Mouse (Mus musculus) forebrain, embryonic 15.5 days (tissue): ENCODE data around the gene Slc39a1. TPM values are rescaled to one million over a fixed set of nuclear protein-coding genes. Genes with fewer than 3 reads are reported as not detected.

ENCODE experiments used
- ATAC-seq: fragments of 200-750 bp; cut with Nextera tagmentation; replicated peaks from 2 replicates; pipeline ENCODE4 v1.8.0; 2017; ENCODE audit warnings: mild to moderate bottlenecking, moderate TSS enrichment, moderate library complexity
- H3K27ac ChIP-seq: fragments of 300-500 bp; sonication (generic); replicated peaks from 2 replicates; pipeline ENCODE4 v1.5.1; 2015; ENCODE audit warnings: mild to moderate bottlenecking, inconsistent platforms
- H3K27me3 ChIP-seq: fragments of 300-500 bp; sonication (generic); 2 replicates; pipeline ENCODE4 v1.6.1; 2015; ENCODE audit warnings: inconsistent platforms
- H3K36me3 ChIP-seq: fragments of 300-500 bp; sonication (generic); 2 replicates; pipeline ENCODE4 v1.6.1; 2015; ENCODE audit warnings: mild to moderate bottlenecking, inconsistent platforms
- H3K4me1 ChIP-seq: fragments of 300-500 bp; sonication (generic); 2 replicates; pipeline ENCODE4 v1.6.1; 2015; ENCODE audit warnings: inconsistent platforms
- H3K4me2 ChIP-seq: fragments of 300-500 bp; sonication (generic); replicated peaks from 2 replicates; pipeline ENCODE4 v1.6.1; 2015; ENCODE audit warnings: mild to moderate bottlenecking, inconsistent platforms
- H3K4me3 ChIP-seq: fragments of 300-500 bp; sonication (generic); 2 replicates; pipeline ENCODE4 v1.5.1; 2015; ENCODE audit warnings: mild to moderate bottlenecking, inconsistent platforms
- H3K9ac ChIP-seq: fragments of 300-500 bp; sonication (generic); replicated peaks from 2 replicates; pipeline ENCODE4 v1.6.1; 2015; ENCODE audit warnings: mild to moderate bottlenecking, inconsistent platforms
- H3K9me3 ChIP-seq: fragments of 300-500 bp; sonication (generic); 2 replicates; pipeline ENCODE4 v1.6.1; 2016; ENCODE audit warnings: inconsistent platforms
- WGBS: fragments of 180-500 bp; shearing (Covaris S2); methylation state at CpG from one replicate; pipeline ENCODE4 v1.1.7; 2015; ENCODE audit warnings: mixed read lengths; 5-methylcytosine and 5-hydroxymethylcytosine counted together
- polyA plus RNA-seq: library from polyadenylated mRNA; unstranded; fragments of >200 nt; fragmentation: Nextera tagmentation; extraction: Ambion mirVana; gene quantifications from 2 replicates; pipeline ENCODE4 v1.2.1, GENCODE M21; 2015

Gene Slc39a1
- polyA plus RNA-seq, 1 experiment from 2014 or later = 42.8 TPM

DNA sequence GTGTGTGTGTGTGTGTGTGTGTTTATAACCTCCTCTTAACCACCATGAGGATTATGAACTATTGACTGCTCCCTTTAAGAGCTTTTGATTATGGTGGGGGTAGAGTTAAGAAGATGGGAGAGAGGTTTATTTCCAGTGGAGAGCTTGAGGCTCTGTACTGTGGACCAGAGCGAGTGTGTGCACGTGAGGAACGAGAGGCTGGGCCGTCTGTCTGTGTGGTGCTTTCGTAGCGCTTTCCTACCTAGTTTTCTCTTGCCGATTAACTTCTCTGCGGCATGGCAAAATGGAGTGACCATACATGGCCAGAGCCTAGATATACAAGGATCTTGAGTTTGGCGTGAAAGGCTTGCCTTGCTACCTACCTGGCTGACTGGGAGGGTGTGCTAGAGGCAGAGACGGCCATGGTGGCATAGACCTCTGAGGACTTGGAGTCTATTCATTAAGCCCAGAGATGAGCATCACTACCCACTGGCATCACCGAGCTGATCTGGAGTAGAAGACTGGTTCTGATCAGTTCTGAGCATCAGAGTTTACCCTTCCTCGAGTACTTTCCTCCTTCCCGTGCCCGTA is 7.9 kb downstream of the Slc39a1 start:
- 0 out of 2 replicates have a peak overlapping the region, but pooled peaks have one; percentile 64 for H3K4me3 ChIP-seq
- ATAC-seq = no peak
- H3K4me2 ChIP-seq = no peak overlapping the region

DNA sequence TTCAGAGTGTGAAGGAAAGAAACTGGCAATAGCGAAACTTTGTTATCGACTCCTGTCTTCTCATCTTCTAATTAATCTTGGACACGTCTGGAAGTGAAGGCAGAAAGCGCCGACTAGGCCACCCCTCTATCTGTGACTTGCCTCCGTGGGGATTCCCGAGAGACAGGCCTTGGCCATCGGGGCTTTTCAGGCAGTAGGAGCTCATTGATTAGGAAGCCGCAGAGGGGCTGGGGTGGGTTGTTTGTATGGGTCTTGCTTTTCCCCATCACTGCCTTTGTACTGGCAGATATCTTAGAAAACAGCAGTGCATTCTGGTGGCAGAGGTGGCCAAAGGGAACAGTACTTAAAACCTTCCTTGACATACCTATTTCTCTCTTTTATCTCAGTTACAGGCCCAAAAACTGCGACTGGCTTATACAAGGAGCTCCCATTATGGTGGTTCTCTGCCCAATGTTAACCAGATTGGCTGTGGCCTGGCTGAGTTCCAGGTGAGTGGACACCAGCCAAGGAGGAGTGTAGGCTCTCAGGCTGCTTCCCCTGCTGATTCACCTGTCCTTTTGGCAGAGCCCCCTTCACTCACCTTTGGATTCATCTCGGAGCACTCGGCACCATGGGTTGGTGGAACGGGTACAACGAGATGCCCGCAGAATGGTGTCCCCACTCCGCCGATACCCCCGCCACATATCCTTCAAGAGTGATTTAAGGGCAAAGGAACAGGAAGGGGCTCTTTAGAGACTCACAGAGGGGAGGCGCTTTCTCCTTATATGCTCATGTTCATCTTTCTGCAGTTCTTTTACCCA is 9.0 kb downstream of the Slc39a1 start:
- Histone ChIP-seq H3K9me3 (no peaks in the 10 kb centered on the region), H3K4me2 (no peak overlapping the region), H3K4me3 (no peak overlapping the region), H3K27me3 (no peaks in the 10 kb centered on the region), H3K4me1 (peaks cover 19% of the 10 kb centered on the region), H3K9ac (no peak overlapping the region), H3K36me3 (peaks cover 37% of the 10 kb centered on the region), H3K27ac (no peak overlapping the region)
- no peak for ATAC-seq
- WGBS = 94% methylated on average over 19 of the region's 19 CpGs

More for the DNA sequence above, 7.9 kb downstream of the Slc39a1 start:
- no peaks in the 10 kb centered on the region for H3K27me3 ChIP-seq
- no peak overlapping the region for H3K9ac ChIP-seq
- peaks cover 19% of the 10 kb centered on the region for H3K4me1 ChIP-seq
- peaks cover 27% of the 10 kb centered on the region for H3K36me3 ChIP-seq
- H3K9me3 ChIP-seq = no peaks in the 10 kb centered on the region
- 95% methylated on average over 14 of the region's 14 CpGs for WGBS
- H3K27ac ChIP-seq = no peak overlapping the region

GRCm38 (mm10) chr3:90258521-90258920 is 10.5 kb downstream of the Slc39a1 start:
- WGBS = 91% methylated on average over 4 of the region's 4 CpGs
- Histone ChIP-seq H3K9ac (no peak overlapping the region), H3K36me3 (peaks cover 48% of the 10 kb centered on the region), H3K4me3 (no peak overlapping the region), H3K27me3 (no peaks in the 10 kb centered on the region), H3K4me2 (no peak overlapping the region), H3K27ac (no peak overlapping the region), H3K4me1 (peaks cover 19% of the 10 kb centered on the region), H3K9me3 (no peaks in the 10 kb centered on the region)
- ATAC-seq = no peak

DNA sequence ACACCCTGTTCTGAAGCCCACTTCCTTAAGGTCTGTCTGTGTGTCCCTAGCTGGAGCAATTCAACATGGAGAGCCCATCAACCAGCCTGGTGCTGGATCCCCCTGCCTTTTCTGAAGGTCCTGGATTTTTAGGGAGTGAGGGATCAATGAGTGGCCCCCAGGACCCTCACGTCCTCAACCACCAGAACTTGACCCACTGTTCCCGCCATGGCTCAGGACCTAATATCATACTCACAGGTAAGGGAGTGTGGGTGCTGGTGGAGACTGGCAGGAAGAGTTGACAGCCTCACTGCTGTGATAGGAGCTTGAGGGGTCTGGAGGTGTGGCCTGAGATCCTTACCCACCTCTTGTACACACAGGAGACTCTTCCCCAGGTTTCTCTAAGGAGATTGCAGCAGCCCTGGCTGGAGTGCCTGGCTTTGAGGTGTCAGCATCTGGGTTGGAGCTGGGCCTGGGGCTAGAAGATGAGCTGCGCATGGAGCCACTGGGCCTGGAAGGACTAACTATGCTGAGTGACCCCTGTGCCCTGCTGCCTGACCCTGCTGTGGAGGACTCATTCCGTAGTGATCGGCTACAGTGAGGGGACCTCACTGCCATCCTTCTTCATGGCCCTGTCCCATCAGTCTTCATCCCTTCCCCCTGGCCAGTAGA is 15.3 kb downstream of the Slc39a1 start:
- Histone ChIP-seq H3K9ac (no peak overlapping the region), H3K4me3 (no peak overlapping the region), H3K4me1 (peaks cover 12% of the 10 kb centered on the region; the same call in 1 of the 2 replicates), H3K9me3 (no peaks in the 10 kb centered on the region), H3K4me2 (no peak overlapping the region), H3K27me3 (no peaks in the 10 kb centered on the region), H3K36me3 (peaks cover 54% of the 10 kb centered on the region), H3K27ac (no peak overlapping the region)
- no peak for ATAC-seq
- WGBS = 93% methylated on average over 5 of the region's 5 CpGs

- peak overlapping the region; percentile 93 for H3K27ac ChIP-seq
- no peaks in the 10 kb centered on the region for H3K9me3 ChIP-seq
- 35% methylated on average over 10 of the region's 10 CpGs for WGBS
- no peak for ATAC-seq
- H3K4me3 ChIP-seq = peak overlapping the region; percentile 96
- peak overlapping the region; percentile 99 for H3K4me2 ChIP-seq
- H3K4me1 ChIP-seq = peaks cover 12% of the 10 kb centered on the region; the same call in 1 of the 2 replicates
- H3K9ac ChIP-seq = peak overlapping the region; percentile 89
- H3K36me3 ChIP-seq = peaks cover 42% of the 10 kb centered on the region
- H3K27me3 ChIP-seq = no peaks in the 10 kb centered on the region
These were observed 16.7 kb downstream of the Slc39a1 start for GRCm38 (mm10) chr3:90264687-90265033.

DNA sequence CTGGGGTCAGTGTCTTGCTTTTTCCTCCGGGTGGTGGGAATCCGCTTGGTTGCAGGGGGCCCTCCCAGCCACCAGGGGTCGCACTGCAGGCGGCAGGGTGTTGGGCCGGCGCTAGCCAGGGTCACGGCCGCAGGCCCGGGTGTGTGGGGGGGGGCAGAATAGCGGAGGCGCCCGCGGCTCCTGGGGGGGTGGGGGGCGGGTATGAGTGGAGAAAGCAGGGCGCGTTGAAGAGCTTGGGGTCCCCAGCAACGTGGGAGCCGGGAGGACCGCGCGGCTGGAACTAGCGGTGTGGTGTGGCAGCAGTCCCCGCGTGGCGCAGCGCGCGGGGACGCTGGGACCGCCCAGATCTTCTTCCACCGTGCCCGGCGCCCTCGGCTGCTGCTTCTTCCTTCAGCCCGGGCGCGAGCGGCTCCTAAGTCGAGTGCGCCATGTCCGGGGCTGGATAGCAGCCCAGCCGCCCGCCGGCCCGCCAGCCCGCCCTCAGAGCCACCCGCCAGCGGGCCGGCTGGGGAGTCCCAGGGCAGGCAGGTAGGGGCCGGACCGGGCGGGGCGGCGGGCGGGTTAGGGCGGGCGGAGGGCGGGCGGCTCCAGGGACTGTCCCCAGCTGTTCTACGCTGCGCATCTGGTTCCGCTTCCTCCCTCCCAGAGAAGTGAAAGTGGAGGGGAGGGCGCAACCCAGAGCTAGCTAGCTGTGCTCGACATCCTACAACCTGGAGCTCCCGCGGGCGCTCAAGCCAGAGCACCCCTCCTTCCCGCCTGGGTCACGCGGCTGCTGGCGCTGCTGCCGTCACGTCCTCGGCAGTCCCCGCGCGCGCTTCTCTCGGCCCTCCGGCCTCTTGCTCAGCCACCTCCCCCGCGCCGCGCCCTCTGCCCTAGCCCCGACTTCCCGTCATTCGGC is 17.3 kb downstream of the Slc39a1 start, which contains the start of gene Dennd4b:
Gene Dennd4b (plus strand): TSS at position 152 of the 898 bp plus-strand sequence.
- Histone ChIP-seq H3K4me1 (peaks cover 12% of the 10 kb centered on the region; the same call in 1 of the 2 replicates), H3K27ac (peak within 1 kb of the TSS; percentile 93), H3K4me2 (peak within 1 kb of the TSS; percentile 99), H3K36me3 (peaks cover 36% of the 10 kb centered on the region), H3K4me3 (peak within 1 kb of the TSS; percentile 96), H3K9ac (peak within 1 kb of the TSS; percentile 89), H3K27me3 (no peaks in the 10 kb centered on the region), H3K9me3 (no peaks in the 10 kb centered on the region)
- WGBS = under 1% methylated on average over 75 of the region's 87 CpGs
- ATAC-seq = peak; percentile 82

DNA sequence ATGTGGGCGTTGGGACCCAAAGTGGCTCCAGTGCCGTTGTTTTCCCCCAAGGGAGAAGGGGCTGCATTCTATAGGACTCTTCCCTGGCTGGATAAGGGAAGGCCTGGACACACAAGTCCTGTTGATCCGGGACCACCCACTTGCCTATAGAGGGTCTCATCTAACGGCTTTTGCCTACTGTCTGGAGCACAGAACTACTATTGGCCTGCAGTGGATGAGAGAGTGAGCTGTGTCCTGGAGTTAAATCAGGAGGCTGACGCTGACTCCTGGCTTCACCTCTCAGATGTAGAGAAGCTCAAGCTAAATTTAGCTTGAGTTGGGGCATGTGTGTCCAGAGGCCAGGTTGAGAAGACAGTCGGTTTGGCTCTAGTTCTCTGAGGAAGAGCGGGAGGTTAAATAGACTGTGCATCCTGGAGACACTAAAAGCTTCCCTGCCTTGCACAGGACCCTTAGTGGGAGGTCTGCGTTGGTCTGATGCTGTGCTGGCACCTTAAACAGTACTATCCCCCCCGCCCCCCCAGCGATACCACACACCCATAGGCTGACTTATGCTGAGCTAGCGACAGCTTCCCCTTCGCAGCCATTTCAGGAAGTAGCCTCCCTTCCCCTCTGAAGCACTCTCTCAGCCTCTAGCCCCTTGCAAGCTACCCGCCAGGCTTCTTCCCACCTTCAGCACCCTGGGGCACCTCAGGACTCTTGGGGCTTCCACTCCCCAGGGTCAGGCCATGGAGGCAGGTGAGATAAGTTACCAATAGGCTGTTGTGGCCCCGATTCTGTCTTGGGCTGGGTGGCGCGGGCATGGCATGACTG is 18.2 kb downstream of the Slc39a1 start:
- Histone ChIP-seq H3K4me2 (peak overlapping the region; percentile 99), H3K9me3 (no peaks in the 10 kb centered on the region), H3K4me3 (peak overlapping the region; percentile 96), H3K9ac (peak overlapping the region; percentile 89), H3K4me1 (peaks cover 12% of the 10 kb centered on the region; the same call in 1 of the 2 replicates), H3K36me3 (peaks cover 29% of the 10 kb centered on the region), H3K27ac (peak overlapping the region; percentile 93), H3K27me3 (no peaks in the 10 kb centered on the region)
- ATAC-seq = peak; percentile 51
- WGBS = 28% methylated on average over 16 of the region's 16 CpGs

DNA sequence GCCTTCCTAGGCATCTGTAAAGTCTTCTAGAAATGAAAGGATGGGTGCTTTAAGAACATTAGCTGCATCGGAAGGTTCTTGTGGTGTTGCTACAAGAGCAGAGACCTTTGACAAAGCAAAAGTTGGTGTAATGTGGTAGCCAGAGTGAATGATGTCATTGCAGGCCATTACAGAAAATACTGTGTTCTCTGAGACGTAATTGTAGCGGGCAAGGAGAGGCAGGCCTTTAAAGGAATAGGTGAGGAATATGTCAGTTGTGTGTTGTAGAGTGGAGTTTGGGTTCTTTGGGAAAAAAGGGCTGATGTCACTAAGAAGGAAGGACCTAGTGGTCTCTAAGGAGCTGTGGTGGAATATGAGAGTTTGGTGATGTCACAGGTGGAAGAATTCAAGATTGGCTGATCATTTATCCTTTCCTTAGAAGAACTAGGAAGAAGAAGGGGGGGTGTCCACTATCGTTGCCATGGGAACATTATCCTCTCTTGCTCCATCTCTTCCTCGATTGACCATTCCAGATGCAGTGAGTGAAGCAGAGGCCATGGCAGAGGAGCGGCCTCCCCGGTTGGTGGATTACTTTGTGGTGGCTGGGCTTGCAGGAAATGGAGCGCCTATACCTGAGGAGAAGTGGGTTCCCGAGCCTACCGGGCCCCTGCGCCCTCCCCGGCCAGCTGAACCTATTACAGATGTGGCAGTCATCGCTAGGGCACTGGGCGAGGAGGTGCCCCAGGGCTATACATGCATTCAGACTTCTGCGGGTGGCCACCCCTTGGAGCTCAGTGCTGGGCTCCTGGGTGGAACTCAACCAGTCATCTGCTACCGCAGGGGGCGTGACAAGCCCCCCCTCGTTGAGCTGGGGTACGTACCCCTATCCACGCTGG is 19.2 kb downstream of the Slc39a1 start:
- H3K4me1 ChIP-seq = peaks cover 12% of the 10 kb centered on the region; the same call in 1 of the 2 replicates
- no peak overlapping the region for H3K4me2 ChIP-seq
- no peak overlapping the region for H3K9ac ChIP-seq
- 89% methylated on average over 20 of the region's 20 CpGs for WGBS
- H3K9me3 ChIP-seq = no peaks in the 10 kb centered on the region
- H3K4me3 ChIP-seq = no peak overlapping the region
- H3K27me3 ChIP-seq = no peaks in the 10 kb centered on the region
- no peak for ATAC-seq
- no peak overlapping the region for H3K27ac ChIP-seq
- peaks cover 20% of the 10 kb centered on the region for H3K36me3 ChIP-seq

- peaks cover 14% of the 10 kb centered on the region for H3K36me3 ChIP-seq
- no peaks in the 10 kb centered on the region for H3K9me3 ChIP-seq
- no peak overlapping the region for H3K27ac ChIP-seq
- ATAC-seq = no peak
- 95% methylated on average over 11 of the region's 11 CpGs for WGBS
- H3K4me3 ChIP-seq = no peak overlapping the region
- peaks cover 12% of the 10 kb centered on the region; the same call in 1 of the 2 replicates for H3K4me1 ChIP-seq
- no peaks in the 10 kb centered on the region for H3K27me3 ChIP-seq
- H3K9ac ChIP-seq = no peak overlapping the region
- H3K4me2 ChIP-seq = no peak overlapping the region
These were observed 20.2 kb downstream of the Slc39a1 start for GRCm38 (mm10) chr3:90268190-90268589.

GRCm38 (mm10) chr3:90268971-90269370 is 21.0 kb downstream of the Slc39a1 start:
- Histone ChIP-seq H3K4me2 (no peak overlapping the region), H3K9ac (no peak overlapping the region), H3K4me3 (no peak overlapping the region), H3K27me3 (no peaks in the 10 kb centered on the region), H3K36me3 (peaks cover 6% of the 10 kb centered on the region), H3K4me1 (peaks cover 12% of the 10 kb centered on the region; the same call in 1 of the 2 replicates), H3K27ac (no peak overlapping the region), H3K9me3 (no peaks in the 10 kb centered on the region)
- ATAC-seq = no peak
- WGBS = 86% methylated on average over 16 of the region's 16 CpGs
